Mouse (Mus musculus): Measurements from ENCODE around the gene Trpc4ap.

Trpc4ap gene

DNA sequence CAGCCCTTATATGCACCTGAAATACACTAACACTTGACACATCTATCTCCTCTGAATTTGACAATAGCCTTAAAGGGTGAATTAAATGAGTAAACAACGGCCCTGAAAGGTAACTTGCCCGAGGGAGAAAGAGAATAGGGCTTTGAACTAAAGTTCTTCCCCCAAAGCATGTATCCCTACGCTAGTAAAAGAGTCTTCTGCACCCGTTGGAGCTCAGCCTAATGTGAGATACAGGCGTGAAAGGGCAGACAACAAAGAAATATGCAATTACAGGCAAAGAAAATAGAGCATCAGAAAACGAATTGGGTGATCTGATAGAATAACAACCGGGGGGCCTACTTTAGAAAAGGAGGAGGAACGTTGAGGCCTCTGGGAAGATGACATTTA lies 855 bp downstream of the Trpc4ap start:
- no peak for DNase-seq

DNA sequence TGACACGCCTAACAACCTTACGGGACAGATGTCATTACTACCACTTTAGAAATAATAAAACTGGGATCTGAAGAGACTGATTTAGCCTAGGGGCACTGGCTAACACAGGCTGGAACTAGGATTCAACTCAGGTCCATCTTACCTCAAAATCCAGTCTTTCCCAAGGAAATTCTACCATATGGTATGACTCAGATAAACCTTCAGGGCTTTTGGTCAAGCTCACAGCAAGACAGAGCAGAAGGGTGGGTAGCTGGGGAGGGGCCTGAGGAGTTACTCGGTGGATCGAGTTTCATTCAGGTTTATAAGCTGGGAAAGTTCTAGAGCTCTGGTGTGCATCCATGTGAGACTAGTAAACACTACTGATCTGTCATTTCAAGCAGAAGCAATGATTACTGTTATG lies 3.0 kb downstream of the Trpc4ap start:
- DNase-seq = no peak

DNA sequence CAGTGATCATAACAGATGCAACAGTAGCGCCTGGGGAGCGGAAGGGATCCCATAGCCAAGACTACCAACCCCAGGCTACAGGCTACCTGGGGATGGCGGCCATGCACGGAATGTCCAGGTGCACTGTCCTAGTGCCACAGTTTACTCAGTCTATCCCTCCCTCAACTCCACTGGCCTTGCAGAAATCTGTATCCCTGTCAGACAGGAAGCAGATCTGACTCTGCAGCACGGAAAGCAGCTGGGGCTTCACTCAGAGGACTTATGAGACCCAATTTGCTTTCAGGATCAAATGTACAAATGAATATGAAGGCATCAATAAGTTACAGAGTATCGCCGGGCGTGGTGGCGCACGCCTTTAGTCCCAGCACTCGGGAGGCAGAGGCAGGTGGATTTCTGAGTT lies 4.4 kb downstream of the Trpc4ap start:
- DNase-seq = no peak

DNA sequence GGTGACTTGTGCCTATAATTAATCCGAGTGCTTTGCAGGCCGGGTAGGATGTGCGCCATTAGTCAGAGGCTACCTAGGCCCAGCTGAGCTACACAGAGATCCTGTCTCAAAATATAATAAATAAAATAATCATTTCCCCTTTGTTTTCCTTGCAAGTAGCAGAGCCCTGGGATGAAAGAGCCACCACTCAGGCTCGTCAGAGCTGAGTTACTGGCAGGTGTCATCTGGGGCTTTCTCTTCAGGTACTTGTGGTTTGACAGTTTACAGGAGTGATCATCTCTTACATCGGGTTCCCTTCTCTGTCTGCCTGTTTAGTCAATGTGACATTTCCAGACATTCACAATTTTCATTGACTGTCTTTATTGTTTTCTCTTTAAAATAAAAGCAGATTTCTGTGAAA lies 5.6 kb downstream of the Trpc4ap start:
- DNase-seq = no peak

DNA sequence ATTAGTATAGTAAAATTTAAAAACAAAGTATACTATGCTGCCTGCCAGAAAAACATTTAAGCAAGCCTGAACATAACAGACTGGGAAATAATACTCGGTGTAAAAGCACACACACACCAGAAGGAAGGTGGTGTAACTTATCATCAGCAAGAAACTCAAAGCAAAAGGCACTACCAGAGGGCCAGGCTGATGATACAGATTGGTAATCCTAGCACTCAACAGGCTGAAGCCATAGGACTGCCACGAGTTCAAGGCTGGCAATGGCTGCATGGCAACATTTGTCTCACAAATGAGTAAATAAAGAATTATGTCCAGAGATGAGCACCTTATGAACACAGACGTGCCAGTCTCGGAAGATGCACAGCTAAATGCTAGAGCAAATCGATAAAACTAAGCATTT lies 8.4 kb downstream of the Trpc4ap start:
- DNase-seq = no peak

DNA sequence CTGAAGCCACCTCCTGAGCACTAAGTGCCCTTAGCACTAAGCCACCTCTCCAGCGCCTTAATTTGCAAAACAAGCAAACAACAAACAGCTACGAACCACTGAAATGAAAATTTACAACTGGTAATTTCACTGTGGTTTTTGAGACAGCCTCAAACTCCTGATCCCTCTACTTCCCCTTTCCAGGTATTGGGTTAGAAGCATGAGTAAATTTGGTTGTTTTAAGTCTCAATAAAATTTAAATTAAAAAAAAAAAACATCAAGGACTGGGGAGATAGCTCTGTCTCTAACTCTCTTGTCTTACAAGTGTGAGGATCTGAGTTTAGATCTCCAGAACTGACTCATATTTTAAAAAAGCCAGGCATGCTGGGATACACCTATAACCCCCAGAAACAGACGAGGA lies 9.0 kb downstream of the Trpc4ap start:
- DNase-seq = no peak

DNA sequence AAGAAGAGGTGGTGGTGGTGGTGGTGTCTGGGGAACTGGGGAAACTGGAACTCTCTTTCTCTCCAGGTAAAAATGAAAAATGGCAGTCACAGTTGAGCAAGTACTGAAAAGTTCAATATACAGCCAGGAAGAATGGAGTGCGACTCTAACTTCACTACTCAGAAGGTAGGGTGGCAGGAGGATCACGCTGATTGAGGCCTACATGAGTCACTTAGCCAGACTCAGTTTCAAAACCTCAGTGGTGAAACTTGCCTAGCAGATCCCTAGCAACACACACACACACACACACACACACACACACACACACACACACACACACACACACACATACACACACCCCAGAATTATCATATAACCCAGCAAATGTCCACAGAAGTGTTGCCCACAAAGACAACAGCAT lies 10.3 kb downstream of the Trpc4ap start:
- no peak for DNase-seq

DNA sequence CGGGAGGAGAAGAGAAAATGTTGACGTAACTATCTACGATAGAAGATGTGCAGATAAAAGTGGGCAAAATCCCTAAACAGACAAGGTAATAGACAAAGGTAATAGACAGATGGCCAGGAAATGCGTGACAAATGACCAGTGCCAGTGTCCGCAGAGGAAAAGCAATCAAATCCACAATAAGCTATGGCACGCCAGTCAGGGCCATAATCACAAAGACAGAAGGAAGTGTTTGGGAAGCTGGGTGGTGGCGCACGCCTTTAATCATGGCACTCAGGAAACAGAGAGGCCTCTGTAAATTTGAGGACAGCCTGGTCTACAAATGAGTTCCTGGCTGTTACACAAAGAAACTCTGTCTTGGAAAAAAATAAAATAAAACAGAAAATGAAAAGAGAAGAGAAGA lies 11.0 kb downstream of the Trpc4ap start:
- no peak for DNase-seq

DNA sequence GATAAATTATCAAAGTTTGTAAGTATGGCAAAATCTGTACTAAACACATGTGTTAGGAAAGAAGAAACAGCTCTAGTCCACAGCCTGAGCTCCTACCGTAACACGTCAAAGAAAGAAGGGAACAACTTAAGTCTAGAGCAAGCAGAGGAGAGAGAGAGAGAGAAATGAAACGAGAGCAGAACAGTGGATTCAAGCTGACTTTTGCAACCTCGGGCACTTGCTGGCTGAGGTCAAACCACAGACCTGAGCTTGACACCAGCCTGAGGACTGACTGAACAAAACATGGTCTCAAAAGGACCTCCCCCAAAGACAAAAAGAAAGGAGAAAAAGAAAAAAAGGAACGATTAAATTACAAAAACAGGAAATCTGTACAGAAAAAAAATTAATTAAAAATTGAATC lies 11.6 kb downstream of the Trpc4ap start:
- no peak for DNase-seq

DNA sequence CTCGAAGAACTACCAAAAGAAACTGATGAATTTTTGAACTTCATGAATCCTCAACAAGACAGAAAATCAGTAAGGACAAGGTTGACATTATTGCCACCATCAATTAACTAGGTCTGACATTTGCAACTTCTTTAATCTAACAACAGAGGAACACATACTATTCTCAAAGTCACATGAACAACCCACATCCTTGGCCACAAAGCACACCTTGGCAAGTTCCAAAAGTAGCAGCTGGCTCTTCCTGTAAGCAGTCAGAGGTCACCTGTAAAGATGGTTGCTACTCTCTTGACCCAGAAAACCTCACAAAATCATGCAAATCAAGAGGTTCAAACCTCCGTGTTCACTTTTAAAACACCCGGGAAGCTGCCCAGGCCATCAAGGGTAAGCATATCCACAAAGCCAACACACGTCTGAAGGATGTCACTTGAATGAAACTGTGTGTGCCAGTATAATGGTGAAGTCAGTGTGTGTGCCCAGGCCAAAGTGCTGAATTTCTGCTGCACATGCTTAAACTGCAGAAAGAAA lies 12.5 kb downstream of the Trpc4ap start:
- no peak for DNase-seq

DNA sequence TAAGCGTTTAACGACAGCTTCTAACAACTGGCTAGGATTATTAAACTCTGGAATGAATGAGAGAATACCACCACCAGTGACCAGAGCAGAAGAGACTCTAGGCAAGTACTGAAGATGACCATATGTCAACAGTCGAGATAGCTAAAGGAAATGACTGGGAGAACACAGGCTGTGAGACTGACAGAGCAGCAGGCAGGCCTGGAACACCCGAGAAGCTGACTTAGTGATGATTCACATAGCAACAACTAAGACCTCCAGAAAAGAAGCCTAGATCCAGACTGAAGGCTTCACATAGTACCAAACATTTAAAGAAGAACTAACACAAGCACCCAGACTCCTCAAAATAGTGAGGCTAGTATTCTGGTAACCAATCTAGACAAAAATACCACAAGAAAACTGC lies 17.1 kb downstream of the Trpc4ap start:
- peak in 1 of 2 experiments; percentile 35 for DNase-seq

DNA sequence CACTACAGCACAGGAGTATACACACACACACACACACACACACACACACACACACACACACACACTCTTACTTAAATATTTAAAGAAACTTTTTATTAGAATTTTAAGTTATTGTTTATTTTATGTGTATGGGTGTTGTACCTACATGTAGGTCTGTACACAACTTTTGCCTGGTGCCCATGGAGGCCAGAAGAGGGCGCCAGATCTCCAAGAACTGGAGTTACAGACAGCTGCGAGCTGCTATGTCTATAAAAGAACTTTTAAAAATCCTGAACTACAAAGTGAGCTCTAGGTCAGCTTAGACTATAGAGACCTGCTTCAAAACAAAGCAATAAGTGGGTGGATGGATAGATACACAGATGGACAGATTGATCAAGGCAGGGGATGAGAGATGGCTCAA lies 18.6 kb downstream of the Trpc4ap start:
- DNase-seq = peak; percentile 71 to 80

DNA sequence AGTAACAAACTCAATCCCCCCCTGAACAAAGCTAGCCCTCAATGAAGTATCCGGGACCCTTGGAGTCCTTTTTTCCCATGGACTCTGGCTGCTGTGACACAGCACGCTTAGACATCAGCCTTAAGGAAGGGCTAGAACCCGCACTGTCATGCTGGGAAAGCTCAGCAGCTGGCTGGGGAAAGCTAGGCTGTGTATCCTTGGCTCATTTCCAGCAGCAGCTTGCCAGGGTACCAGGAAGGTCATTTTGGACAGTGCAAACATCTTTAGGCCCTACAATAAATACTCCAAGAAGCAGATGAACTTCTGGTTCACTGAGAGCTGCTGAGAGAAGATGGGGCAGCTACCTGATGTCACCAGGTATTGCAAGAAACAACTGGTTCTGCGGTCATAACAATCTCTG lies 20.9 kb downstream of the Trpc4ap start:
- no peak for DNase-seq

DNA sequence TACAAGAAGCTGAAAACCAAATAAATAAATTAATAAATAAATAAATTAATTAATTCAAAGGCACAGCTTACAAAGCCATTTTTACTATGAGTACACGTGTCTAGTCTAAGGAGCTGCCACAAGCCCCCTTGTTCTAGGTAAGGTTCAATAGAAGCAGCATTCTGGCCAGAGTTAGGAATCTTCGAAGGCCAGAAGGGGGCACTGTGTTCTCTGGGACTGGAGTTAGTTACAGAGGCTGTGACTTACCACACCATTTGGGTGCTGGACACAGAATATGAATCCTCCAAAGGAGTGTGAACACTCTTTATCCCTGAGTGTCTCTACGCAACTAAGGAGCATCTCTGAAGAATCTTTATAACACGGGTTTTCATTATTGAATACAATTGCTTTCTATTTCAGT lies 23.7 kb downstream of the Trpc4ap start:
- DNase-seq = peak; percentile 53 to 72

DNA sequence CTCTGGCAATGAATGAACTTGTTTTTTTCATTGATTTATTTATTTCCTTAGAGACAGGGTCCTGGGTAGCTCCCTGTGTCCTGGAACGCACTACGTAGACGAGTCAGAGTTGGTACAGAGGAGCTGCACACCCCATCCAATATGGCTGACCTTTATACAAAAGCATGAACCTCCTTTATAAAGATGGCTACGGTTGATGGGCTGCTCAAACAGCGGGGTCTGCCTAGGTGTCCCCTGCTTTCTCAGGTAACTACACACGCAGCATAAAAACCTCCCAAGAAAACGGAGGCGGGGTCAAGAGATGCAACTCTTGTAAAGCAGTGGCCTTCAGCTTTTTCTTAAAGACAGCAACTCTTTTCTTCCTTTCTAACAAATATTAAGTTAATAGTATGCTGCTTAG lies 24.3 kb downstream of the Trpc4ap start:
- DNase-seq = no peak

DNA sequence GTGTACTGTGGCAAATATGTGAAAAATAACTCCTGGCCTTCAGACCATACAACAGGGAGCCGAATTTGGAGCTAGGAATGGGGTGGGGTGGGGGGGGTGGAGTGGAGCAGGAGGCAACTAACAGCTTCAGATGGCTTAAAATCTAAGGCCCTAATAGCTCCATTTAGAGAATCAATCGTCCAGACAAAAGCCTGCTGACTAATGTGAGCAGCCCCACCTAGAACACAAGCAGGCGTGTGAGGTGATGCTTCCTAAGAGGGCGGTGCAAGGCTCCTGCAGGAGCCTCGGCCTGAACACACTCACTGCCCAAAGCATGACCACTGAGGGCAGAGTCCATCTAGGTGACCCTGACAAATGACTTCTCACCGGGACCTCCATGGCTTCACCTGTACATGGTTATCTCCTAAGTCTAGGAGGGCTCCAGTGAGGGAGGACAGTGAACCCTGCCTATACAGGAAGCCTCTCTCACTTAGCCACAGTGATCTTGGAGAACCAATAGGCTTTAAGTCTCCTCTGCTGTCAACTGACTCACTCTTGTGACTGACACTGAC lies 28.2 kb downstream of the Trpc4ap start:
- no peak for DNase-seq

DNA sequence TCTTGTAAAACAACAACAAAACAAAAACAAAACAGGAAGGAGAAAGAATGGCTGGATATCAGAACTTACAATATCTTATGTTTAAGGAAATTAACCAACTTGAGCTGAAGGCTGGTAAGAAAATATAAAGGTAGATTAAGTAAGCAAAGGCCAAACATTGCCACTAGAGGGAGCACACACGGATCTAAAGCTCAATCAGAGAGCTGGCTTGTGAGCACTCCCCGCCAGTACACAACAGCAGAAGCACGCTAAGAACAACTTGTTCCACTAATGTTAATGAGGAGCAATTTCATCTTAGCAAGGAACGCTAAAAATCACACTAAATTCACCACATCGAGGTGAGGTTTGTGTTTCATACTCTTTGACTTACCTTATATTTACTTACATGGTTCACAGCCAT lies 29.1 kb downstream of the Trpc4ap start:
- DNase-seq = peak; percentile 76 to 81

DNA sequence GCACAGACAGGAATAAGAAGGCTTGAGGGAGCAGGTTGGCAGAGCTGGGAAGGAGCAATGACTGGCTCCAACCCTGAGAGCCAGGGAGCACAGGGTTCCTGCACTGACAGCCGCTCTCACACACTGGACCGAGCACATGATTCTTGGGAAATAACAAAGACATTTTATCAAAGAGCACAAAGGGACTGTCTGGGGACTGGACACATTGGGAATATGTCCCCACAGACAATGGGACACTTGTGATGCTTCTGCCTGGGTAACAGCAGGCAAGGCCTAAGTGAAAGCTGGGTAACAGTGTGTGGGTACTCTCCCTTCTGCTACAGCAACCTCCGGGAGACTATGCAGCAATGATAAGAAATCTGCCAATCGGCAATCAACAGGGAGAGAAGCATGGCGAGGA lies 29.8 kb downstream of the Trpc4ap start:
- DNase-seq = no peak

DNA sequence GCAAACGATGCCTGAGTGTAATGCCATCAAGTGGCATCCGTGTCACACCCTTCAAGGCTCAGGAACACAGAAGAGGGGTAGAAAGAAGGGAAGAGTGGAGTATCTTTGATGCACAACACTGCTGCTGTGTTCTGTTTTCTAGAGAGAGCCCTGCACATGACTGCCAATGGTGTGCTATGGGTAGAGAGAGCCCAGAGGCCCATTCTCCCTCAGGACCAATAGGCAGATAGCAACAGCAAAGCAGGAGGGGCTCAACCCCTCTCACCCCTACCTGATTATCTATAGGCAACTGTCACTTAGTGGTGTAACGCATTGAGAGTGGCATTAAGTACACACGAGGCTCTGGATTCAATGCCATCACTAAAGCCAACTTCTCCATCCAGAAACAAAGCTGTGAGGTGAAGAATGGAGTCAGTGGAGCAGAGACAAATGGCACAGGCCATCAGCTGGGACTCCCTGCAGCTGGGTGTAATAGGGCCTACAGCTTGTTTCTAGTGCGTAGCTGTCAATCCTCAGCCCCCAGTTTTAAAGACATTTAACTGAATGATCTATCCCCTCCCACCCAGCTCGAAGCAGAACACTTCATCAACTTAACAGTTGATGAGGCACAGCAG lies 36.3 kb downstream of the Trpc4ap start:
- no peak for DNase-seq

DNA sequence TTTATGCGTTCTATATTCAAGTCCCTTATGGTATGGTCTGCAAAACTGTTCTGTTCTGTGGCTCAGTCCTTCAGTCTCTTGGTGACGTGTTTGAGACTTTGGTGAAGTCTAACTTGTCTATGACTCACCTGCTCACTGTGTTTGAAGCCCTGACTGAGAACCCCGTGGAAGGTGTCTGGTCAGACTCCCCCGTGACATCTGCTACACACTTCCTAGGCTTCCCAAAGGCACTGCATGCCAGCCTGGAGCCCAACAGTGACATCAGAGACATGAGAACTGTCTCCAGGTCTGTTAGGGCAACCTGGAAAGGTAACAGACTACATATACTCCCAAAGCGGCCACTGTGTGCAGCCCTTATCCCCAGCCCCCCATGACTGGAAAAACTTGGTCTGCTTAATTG lies 39.6 kb downstream of the Trpc4ap start:
- DNase-seq = no peak

DNA sequence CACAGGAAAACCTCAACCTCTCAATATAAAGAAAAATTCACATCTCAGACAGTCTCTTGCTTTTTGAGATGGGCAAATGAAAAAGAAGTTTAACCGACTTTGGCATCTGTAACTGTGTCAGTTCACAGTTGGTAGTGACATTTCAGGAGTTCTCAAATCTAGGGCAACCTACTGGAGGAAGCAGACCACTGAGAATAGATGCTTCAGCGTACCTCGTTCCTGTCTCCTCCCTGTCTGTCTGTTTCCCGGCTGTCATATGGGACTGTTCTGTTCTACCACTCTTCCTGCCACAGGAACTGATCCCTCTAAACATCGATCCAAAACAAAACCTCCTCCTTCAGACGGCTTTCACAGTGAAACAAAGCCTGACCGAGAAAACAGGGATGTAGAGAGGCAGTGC lies 46.4 kb downstream of the Trpc4ap start:
- DNase-seq = no peak

DNA sequence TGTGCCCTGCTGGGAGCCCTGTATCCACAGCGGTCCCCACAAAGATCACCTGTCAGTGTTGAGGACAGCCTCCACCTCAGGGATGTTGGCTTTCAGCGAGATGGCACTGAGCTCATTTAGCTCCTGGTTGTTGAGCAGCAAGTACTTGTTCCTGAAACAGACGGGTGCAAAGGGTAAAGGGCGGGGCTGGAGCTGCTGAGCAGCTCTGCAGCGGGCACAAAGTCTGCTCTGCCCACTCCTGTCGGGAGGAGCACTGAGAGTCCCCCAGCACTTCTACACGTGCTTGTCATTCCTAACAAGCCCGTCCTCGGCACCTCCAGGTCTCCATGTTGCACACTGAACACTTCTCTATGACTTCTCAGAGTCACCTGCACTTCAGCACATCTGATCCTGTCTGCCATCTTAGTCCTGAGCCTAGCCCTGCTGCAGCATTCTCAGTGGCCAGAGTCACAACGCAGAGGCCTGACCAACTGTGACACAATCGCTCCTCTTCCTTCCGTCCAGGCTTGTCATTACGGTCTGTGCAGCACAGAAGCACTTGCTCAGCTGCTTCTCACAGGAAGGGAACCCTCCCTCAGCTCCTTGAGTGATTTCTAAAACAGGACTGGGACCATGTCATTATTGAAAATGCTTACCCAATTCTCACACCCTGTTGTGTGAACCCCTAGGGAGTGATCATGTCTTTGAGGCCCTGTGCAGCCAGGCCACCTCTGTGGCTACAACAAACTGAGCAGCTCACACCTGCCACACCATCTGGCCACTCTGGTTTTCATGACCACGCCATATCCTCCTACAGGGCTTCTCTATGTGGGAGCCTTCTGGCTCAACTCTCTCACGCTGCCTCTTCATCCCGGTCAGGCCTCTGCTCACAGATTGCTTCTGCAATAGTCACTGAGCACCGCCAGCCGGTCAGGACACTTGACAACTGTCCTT lies 50.4 kb downstream of the Trpc4ap start:
- peak; percentile 49 to 53 for DNase-seq

DNA sequence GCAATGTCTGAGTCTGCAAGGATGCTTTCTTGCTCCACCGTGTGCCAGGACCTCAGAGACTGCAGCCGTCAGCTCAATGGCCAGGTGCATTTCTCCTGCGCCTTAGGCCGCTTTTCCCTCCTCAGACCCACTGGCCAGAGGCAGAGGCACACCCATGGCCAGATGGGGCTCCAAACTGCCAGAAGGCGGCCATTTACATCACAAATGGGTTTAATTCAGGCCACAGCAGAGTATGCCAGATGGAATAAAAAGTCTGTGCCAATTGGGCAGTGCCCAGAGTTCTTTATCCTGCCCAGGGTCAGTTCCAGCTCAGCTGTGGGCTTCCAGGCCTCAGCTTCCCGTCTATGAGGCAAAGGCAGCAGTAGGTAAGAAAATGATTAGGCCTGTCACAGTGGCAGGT lies 51.5 kb downstream of the Trpc4ap start:
- DNase-seq = peak; percentile 85 to 87

DNA sequence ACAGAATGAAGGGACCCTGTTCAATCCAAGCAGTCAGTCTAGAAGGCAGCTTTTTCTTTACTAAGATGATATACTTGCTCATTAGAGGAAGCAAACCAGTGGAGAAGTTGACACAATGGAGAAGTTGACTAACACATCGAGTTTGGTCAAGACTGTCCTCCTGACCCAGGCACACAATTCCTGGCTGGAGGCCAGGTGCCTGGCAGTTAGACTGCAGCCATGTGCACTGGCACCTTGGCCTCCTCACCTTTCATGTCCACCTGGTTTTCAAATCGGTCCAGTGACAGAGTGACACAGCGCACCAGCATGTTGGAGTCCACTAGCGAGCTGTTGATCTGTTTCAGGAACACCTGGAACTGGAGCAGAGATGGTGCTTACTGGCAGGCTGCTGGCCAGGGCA lies 54.8 kb downstream of the Trpc4ap start:
- no peak for DNase-seq

Measured in cerebellum, postnatal 14 days (tissue).